Mouse (Mus musculus) neutrophil, adult 5-6 weeks (primary cell): ENCODE results near the gene Fahd2a. TPM values are rescaled to one million over a fixed set of nuclear protein-coding genes. Genes with fewer than 3 reads are reported as not detected.

Source experiments
- ATAC-seq: fragments of 151-379, 151-347 bp; 2 replicates; pipeline ENCODE4 v1.8.0; 2017; ENCODE audit warnings: mild to moderate bottlenecking, moderate TSS enrichment; ENCODE audit not compliant: insufficient number of reproducible peaks, poor library complexity, low FRiP score, severe bottlenecking; ENCODE audit errors: extremely low read depth
- total RNA-seq: library from RNA; stranded (forward); fragments of 200-1000 nt; gene quantifications from 2 replicates; pipeline ENCODE4 v1.2.3, GENCODE M21; 2017

The Fahd2a gene
- total RNA-seq: 8.5 and 11.8 TPM in 2 replicates

DNA sequence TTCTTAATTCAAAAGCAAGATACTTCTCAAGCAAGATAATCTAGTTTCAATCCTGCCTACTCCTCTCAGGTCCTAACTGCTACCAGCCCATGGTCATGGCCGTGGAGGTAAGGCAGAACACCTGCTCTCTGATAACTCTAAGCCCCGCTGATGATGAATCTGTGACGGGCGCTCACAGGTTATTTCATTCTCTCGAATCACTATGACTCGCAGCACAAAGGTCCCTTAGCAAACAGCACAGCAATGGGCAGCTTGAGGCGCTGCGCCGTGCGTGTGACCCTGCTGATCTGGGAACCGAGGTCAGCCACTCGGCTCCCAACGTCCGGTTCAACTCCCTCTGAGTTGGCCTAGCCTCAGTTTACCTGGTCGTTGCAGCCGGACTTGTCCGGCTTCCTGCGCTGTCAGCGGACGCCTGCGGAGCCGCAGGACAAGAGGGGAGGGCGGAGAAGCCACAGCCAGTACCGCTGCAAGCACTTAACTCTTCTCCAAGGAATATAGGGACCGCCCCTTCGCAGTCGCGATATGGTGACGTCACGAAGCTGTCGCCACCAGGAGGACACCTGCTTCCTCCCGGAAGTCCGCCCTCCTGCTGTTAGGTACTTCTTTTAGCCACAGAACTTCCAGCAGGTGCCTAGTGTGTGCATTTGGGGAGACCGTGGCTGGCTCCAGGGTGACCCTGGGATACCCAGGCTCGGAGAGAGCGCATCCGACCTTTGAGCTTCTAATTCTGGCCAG, at the start of gene Fahd2a:
Gene Fahd2a, minus strand, starts transcription at position 511 of the 735 bp plus-strand sequence.
- ATAC-seq: peak; percentile 82

DNA sequence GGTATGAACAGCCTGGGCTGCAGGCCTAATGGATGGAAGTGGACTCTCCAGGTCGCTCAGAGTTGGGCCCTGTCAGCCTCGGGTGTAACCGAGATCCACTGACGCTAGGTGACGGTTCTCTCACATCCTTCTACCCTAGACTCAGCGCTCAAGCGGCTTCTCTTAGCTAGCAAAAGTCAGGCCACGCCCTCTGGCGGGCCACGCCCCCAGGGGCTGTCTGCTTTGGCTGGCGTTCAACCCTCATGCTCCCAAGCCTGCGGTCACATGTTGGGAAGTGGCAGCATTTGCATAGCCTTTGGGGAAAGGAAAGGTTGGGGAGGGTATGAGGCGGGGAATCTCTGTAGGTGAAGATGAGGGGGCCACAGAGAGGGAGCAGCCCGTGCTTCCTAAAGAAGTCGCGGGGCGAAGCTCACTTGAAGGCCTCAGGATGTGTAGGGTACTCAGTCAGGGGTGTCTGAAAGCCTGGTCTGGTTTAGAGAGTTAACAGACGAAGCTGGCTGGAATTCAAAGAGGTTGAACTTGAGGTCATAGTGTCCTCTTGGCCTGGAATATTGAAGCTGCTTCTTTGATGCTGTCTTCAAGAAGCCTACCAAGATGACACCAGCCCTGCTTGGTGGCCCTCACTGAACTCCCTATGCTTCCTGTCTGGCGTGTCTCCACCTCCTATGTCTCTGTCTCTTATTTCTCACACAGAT, 40.3 kb upstream of the Fahd2a start:
- ATAC-seq: no peak

DNA sequence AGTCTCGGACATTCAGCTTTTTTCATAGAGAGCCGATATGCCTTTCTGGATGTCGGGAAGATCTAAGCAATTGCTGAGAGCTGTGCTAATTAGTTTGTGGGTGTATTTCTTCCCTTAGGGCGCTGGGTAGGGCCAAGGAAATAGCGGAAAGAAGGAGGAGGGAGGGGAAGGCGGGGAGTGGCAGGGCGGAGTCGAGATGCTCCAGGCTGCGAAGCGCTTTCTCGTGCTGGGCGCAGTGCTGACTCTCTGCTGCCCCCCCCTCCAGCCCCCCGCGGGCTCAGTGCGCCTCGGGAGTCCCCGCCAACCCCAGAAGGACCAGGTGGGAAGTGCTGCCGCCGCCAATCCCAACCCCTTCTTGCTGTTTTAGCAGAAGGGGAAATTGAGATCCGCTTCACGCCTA, 38.6 kb upstream of the Fahd2a start:
- ATAC-seq: no peak

DNA sequence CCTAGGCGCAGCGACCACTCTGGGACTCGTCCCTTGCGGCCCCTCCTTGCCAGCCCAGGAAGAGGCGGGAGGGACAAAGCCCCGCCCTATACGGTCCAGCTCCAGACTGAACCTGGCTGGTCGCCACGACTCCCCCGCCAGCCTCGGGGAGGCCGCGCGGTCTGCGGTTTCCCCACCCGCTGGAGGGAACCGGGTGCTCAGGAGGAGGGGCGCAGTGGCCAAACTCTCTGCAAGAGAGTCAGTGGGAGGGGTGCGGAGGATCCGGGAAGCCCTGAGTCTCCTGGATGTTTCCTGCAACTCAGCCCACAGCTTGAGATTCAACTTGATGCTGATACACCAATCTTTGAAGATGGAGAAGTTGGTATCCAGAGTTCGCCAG, 38.2 kb upstream of the Fahd2a start:
- ATAC-seq: no peak

DNA sequence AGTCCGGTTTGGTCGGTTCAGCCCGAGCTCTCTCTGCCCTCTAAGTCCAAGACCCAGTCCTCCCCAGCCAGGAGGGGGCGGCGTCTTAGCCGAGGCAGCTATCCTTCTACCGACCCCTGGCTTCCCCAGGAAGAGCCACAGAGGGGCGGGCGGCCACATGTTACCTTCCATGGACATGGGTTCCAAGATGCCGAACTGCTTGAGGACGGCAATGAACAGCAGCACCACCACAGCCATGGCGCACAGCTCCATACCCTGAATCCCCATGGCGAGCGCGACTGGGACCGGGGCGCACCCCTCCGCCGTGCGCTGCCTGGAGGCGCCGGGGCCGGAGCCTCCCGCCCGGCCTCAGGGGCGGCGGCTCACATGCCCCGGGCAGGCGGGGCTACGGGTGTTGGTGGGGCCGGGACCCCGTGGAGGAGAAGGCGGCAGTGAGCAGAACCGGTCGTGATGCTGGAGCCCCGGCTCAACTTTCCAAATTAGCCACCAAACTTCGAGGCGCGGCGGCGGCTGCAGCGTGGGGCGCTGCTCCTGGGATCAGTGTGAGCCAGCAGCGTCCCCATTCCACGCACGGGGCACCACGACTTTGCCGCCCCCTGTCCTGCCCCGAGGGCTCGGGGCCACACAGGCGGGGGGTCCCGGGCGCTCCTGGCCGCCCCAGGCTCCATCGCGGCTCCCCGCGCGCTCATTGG, 37.6 kb upstream of the Fahd2a start:
- no peak for ATAC-seq

DNA sequence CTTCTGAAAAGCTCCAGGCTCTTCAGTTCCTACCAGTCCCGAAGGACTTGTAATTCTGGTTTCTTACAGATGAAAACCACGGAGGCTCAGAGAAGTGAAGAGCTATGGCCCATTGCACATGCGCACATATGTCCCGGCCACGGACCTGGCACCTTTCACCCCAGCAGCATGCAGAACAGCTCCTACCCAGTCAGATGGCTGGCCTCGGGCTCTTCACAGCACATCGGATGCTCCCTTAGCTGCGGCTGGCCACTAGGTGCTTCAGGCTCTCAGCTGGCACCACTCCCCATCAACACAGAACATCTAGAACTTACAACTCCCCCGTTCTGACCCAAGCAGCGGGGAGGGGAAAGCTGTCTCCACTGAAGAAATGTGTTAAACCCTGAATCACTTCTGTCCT, 35.4 kb upstream of the Fahd2a start:
- ATAC-seq: no peak

DNA sequence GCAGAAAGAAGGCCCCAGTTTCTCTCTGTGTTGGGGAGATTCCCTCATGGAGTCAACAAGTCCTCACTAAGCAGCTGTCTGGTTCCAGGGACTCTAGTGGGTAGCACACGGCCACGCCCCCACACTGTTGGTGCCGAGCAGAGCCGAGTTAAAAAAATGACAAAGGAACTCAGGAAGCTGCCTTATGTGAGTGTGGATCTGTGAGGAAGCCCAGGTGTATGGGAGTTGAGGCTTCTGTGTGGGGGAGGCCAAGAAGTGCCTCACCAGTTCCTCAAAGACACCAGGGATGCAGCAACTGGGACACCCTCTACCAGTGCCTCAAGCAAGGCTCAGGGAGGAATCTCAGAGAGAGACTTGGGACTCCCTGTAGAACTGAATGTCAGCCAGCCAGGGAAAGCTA, 34.8 kb upstream of the Fahd2a start:
- no peak for ATAC-seq

DNA sequence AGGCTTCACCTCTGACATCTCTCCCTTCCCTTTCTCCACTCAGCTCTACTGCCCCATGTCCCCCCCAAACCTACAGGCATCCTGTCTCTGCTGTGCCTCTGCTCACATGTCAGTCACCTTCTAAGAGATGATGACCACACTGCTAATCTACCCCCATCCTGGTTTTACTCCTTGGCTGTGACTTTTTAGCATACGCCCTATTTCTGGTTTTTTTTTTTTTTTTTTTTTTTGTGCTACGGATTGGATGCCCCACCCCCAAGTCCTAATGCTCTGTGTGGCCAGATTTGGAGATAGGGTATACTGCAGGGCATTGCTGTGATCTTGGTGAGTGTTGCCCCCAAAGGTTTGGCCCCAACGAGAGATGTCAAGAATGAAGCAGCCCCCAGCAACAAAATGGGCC, 27.9 kb upstream of the Fahd2a start:
- no peak for ATAC-seq

DNA sequence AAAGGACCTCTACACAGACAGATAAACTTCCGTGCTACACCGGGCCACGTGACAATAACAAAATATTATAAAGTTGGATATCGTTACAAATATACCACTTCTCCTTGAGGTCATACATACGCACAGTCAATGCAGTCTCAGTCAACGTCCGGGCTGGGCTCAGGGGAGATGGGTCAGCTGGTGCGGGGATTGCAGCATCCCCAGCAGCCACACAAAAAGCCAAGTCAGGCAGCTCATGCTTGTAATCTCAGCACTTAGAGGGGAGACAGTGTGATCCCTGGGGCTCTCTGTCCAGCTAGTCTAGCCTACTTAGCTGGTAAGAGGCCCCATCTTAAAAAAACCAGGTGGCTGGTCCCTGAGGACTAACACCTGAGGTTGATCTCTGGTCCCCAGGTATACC, 26.9 kb upstream of the Fahd2a start:
- no peak for ATAC-seq

DNA sequence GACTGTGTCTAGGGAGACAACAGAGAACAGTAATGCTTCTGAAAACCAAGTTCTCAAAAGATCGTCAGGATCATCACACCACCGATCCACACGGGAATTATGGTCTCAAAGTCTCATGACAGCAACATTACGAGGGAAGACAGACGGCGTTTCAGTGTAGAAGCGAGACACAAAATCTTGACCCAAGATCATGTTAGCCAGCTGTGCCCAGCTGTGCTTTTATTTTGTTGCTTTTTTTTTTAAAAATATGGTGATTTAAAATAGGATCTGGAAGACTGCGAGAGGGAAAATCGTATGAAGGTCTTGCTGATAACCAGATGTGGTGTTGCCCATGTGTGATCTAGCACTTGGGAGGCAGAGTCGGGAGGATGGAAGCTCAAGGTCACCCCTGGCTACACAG, 26.3 kb upstream of the Fahd2a start:
- ATAC-seq: no peak

DNA sequence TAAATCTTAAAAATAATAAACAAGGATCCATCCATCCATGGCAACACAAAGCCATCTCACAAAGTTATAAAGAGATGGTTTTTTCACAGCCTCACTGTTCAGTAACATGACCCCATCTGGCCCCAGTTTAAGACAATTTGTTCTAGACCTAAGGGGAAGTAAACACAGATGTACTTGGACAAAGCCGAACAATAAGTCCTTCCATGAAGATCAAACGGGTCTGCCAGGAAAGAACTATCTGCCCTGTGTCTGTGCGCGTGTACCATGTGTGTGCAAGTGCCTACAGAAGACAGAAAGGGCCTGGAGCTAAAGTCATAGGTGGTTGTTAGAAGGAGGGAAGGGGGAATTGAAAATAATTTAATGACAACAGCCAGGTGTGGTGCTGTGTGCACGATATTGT, 25.8 kb upstream of the Fahd2a start:
- no peak for ATAC-seq

DNA sequence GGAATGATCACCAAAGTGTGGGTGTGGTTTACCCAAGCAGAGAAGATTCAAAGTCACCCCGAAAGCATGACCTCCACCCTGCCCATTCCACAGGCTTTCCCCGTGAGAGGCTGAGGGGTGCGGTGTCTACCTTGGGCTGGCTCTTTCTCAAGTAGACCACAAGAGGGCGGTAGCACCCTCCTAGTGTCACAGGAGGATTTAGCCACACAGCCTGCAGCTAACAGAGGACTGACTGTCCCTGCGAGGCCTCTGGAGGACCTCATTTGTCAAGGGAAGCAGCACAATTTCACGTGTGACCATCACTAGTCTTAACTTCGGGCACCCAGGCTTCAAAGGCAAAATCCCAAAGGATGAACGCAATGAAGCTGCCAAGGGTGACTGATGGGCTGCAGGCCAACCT, 17.9 kb upstream of the Fahd2a start:
- ATAC-seq: peak; percentile 67; the same call in 1 of the 2 replicates

DNA sequence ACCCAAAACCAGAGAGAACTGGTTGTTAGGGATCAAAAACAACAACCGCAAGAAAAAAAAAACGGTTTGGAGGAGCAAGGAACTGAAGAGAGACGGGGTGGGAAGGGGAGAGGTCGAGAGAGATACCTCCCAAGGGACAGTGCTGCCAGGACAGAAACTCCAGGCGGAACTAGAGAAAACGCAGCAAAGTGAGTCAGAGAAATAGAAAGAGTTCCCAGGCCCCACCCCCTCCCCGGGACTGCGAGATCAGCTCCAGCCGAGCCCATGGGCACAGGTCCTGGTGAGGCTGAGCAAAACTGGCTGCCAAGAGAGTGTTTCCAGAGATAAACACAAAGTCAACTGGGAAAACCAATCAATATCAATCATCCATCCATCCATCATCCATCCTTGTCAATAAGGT, 17.0 kb upstream of the Fahd2a start:
- ATAC-seq: no peak

DNA sequence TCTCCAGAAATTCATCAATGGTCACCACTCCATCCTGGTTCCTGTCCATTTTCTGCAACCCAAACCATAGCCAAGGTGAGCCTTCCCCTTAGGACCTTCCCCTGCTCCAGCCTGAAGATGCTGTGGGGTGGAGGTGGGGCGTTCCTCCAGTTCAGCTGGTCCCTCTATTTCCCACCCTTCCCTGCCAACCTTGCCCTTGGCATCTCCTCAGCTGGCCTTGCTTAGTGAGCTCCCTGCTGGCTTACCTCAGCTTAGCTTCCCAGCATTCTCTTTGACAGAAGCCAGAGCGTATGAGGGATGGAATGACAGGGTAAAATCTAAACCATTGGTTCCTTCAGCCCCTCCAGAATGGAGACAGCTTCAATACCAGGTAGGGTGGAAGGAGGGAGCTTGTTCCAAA, 15.0 kb upstream of the Fahd2a start:
- no peak for ATAC-seq

DNA sequence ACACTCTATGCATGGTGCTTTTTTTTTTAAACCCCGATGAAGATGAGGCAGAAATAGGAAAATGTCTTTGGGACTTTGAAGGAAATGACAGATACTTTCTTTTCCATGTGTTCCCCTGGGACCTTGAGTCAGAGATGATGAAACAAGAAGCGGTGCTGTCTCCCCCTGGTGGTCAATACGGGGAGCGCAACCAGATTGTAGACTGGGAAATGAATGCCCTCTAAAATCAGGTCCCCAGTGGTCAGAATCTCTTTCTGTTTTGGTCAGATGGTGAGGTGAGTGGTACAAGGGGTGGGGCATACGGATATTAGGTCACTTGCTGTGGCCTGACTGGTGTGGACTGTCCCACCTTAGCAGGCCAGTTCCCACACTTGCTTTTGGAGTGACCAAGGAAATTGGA, 9.4 kb upstream of the Fahd2a start:
- ATAC-seq: peak; percentile 47; the same call in 1 of the 2 replicates

DNA sequence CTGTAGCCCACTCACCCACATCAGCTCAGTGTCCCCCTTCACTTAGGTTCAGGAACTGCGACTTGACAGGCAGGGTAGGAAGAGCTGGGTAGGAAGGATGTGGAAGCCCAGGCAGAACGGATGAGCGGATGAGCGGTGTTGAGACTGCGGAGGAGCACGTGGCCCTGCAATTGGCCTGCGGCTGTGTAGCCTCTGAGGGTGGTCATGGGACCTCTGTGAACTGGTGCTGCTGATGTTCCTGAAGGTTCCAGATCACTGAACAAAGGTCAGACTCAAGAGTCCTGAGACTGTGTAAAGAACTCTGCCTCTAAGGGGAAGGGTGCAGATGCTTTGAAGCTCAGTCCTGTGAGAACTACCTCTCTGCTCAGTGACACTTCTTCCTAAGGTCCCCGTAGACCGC, 8.8 kb upstream of the Fahd2a start:
- no peak for ATAC-seq

DNA sequence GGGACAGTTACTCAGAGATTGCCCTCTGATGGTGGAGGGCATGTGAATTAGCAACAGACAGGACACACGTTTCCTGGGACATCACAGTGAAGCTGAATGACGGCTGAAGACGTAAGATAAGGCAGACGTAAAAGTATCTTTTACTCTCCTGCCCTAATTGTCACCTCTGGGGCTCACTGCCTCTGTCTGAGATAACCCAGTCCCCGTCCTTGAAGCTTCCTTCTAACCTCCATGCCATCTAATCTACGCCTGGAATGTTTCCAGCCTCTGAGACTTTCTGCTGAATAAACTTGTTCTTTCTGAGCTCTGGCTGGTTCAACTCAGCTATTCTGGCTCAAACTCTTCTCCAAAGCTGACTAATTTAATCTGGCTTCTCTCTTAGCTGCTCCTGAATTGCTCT, 7.4 kb upstream of the Fahd2a start:
- ATAC-seq: no peak

DNA sequence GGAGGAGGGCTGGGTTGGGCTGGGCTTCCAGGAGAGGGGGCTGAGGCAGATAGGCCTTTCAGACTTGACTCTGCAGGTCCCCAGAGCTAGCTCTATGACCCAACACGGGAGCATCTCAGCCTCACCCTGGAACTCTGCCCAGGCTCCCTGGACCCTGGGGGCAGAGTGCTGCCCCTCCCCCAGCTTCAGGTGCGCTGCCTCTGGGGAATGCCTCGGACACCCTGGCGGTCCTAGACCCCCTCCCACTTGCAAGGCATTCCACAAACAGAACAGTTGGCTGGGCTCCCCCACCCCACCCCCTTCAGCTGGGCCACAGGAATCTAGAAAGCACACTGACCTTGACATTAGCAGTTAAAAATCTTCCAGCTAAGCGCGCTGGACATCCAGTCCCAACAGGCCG, 5.3 kb upstream of the Fahd2a start:
- ATAC-seq: no peak

DNA sequence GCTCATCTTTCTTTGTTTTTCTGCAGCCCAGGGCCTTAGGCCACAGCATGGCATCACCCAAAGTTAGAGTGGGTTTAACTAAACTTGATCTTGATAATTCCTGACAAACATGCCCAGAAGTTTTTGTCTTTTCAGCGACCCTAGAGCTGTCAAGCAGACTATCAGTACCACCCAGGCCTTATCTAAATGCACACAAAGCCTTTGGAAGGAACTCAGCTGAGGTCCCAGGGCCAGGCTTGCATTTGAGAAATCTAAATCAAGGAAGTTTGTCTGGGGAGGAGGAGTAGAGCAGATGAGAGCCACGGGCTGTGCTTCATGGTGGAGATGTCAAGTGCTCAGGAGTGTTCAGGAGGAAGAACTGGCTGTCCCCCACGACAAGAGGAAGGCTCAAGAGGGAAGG, 2.5 kb upstream of the Fahd2a start:
- no peak for ATAC-seq

DNA sequence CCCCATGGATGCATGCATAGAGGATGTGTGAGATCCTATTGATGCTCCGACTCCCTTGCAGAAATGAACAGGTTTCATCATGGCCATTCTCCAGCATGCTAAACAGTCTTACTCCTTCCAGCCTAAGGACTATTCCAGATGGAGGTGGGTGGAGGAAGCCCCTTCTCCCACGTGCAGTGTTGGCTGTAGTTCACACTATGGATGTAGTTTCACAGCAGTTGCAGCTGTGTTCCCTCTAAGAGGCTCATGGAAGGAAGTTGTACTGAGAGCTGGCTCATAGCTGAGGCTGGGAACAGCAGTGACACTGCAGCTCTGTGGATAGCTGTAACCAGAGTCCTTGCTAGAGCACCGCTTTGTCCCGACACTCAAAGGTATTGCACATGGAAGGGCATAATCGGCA, 6.7 kb downstream of the Fahd2a start:
- ATAC-seq: no peak
